Mouse (Mus musculus) bone marrow macrophage, adult 2 months (primary cell): ENCODE results near the gene Rab5c. TPM values are rescaled to one million over a fixed set of nuclear protein-coding genes. Genes with fewer than 3 reads are reported as not detected.
A peak's percentile ranks its signal among the peaks of the same experiment; 100 is the strongest.

Experiments
- H3K27ac ChIP-seq: 2 replicates; pipeline ENCODE4 v1.5.1; 2012; ENCODE audit warnings: low read depth, low read length; ENCODE audit not compliant: insufficient read depth
- H3K4me1 ChIP-seq: 2 replicates; pipeline ENCODE4 v1.6.1; 2012; ENCODE audit warnings: low read length; ENCODE audit not compliant: control insufficient read depth, insufficient read depth
- H3K4me3 ChIP-seq: 2 replicates; pipeline ENCODE4 v1.5.1; 2012; ENCODE audit warnings: mild to moderate bottlenecking, low read length, moderate library complexity; ENCODE audit not compliant: insufficient read depth
- CTCF ChIP-seq: IDR thresholded peaks from 2 replicates; pipeline ENCODE4 v1.5.1; 2012; ENCODE audit warnings: low read depth, mild to moderate bottlenecking, low read length, moderate library complexity
- POLR2A ChIP-seq: IDR thresholded peaks from 2 replicates; pipeline ENCODE4 v1.6.1; 2012; ENCODE audit warnings: mild to moderate bottlenecking, low read depth, low read length, borderline replicate concordance
- polyA plus RNA-seq: library from polyadenylated mRNA; stranded (reverse); fragments of >200 nt; gene quantifications from 2 replicates; pipeline ENCODE4 v1.2.4, GENCODE M21; 2012; ENCODE audit not compliant: missing spikeins, insufficient read depth, insufficient read length

The Rab5c gene
- polyA plus RNA-seq, 1 experiment = 300 TPM

DNA sequence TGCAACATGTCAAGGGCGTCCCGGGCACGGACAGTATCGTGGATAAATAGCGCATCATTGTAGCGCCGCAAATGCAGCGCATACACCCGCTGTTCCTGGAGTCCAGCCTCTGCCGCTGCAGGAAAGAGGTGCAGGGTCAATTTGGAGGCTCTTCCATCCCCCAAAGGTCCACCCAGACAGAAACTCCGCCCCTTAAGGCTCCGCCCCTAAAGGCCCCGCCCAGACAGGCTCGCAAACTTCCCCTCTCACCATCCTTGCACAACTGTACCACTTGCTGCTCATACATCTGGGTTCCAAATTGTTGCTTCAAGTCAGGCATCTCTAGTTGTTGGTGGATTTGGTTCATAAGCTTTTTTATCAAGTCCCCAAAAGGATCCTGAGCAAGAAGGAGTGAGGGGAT lies 36.7 kb downstream of the Rab5c start:
- Histone ChIP-seq H3K27ac (no peak overlapping the region), H3K4me3 (no peak overlapping the region), H3K4me1 (peaks cover 17% of the 10 kb centered on the region)
- no peak for TF ChIP-seq CTCF
- TF ChIP-seq POLR2A = no peak

GRCm38 (mm10) chr11:100700710-100701109 lies 37.3 kb downstream of the Rab5c start:
- Histone ChIP-seq H3K27ac (no peak overlapping the region), H3K4me3 (no peak overlapping the region), H3K4me1 (peaks cover 17% of the 10 kb centered on the region)
- no peak for TF ChIP-seq POLR2A
- no peak for TF ChIP-seq CTCF

DNA sequence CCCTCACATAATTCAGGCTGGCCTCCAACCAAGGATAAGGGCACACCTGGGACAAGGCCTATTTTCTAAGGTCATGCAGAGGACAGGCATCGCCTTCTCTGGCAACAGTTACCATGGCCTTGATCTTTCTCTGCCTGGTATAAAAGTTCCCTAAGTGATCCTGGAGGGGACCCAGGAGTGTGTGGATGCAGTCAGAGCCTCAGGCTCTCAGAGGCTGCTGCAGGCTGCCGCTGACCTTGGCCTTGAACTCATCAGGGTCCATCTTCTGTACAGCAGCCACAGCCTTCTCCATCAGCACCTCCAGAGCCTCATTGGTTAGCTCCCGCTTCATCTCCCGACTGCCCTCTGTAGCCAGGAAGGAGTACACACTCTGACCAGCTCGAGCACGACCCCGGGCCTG lies 40.1 kb downstream of the Rab5c start:
- Histone ChIP-seq H3K4me1 (peaks cover 9% of the 10 kb centered on the region), H3K4me3 (no peak overlapping the region), H3K27ac (no peak overlapping the region)
- TF ChIP-seq POLR2A (no peak), CTCF (no peak)

GRCm38 (mm10) chr11:100694926-100695325 lies 43.1 kb downstream of the Rab5c start:
- Histone ChIP-seq H3K27ac (no peak overlapping the region), H3K4me3 (no peak overlapping the region), H3K4me1 (peaks cover 3% of the 10 kb centered on the region; the same call in 1 of the 2 replicates)
- TF ChIP-seq CTCF (peak; percentile 63; the same call in 1 of the 2 replicates), POLR2A (no peak)

GRCm38 (mm10) chr11:100693154-100693553 lies 44.9 kb downstream of the Rab5c start:
- Histone ChIP-seq H3K4me3 (no peak overlapping the region), H3K4me1 (peaks cover 3% of the 10 kb centered on the region; the same call in 1 of the 2 replicates), H3K27ac (no peak overlapping the region)
- TF ChIP-seq POLR2A = no peak
- TF ChIP-seq CTCF = no peak

DNA sequence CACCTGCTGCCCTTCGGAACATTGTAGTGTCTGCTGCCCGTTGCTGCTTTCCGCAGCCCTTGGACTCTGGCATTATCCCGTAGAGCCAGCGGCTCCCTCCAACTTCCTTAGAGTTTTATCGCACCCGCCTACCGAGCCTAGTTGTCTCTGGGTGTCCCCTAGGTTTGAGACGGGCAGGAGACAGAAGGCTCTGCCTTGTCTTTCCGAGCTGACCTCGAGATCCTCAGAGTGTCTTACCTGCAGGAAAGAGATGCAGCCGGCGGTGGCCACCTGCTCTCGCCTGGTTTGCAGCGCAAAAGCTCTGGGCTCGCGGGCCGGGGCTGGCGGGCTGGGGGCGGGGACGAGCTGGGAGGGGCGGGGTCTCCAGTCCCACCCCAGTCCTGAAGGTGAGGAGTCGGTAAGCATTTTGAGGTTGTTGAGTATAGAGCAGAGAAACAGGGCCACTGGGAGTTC lies 45.8 kb downstream of the Rab5c start, which contains the start of gene Zfp385c:
Gene Zfp385c (minus strand): TSS at position 292 of the 453 bp plus-strand sequence.
- Histone ChIP-seq H3K27ac (no peak within 1 kb of the TSS), H3K4me3 (peak within 1 kb of the TSS; percentile 37), H3K4me1 (peaks cover 3% of the 10 kb centered on the region; the same call in 1 of the 2 replicates)
- no peak for TF ChIP-seq CTCF
- no peak for TF ChIP-seq POLR2A

- Histone ChIP-seq H3K4me3 (no peak overlapping the region), H3K27ac (no peak overlapping the region), H3K4me1 (peaks cover 3% of the 10 kb centered on the region; the same call in 1 of the 2 replicates)
- no peak for TF ChIP-seq POLR2A
- no peak for TF ChIP-seq CTCF
Measured at GRCm38 (mm10) chr11:100690389-100690788, 47.6 kb downstream of the Rab5c start.

DNA sequence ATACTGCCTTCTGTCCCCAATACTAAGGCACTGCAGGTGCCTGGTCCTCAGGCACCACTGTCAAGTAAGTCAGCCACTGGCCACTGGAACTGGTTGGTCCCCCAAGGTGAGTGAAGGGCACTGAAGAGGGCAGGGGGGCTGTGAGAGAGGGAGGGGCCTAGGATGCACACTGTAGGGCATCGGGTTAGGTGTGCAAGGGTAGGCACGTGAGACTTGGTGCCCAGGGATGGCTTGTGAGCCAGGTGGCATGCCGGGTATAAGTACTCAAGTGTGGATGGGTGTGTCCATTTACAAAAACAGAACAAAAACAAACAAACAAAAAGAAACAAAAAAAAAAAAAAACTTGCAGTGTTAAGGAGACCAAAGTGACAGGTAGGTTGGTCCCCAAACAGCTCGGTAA lies 49.6 kb downstream of the Rab5c start:
- no peak for TF ChIP-seq POLR2A
- TF ChIP-seq CTCF = no peak
- H3K4me3 ChIP-seq = no peak overlapping the region
- peaks cover 3% of the 10 kb centered on the region; the same call in 1 of the 2 replicates for H3K4me1 ChIP-seq
- no peak overlapping the region for H3K27ac ChIP-seq

DNA sequence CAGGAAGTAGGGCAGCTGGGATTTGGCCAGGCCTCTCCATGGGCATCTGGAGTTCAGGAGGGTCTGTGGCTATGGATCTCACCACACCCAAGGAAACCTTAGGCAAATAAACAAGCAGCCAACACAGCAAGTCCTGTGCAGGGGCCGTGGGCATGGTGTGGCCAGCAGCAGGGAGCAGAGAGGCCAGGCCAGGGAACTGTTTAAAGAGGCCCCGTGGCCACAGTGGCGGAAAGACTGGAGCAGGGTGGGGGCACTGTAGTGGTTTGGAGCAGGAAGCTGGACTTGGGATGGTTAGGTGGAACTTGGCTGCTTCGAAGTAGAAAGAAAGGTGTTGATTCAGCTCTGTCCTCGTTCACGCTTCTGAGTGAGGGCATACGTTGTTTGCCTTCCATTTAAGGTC lies 50.8 kb downstream of the Rab5c start:
- TF ChIP-seq CTCF = no peak
- no peak for TF ChIP-seq POLR2A
- H3K4me3 ChIP-seq = no peak overlapping the region
- no peak overlapping the region for H3K27ac ChIP-seq
- peaks cover 3% of the 10 kb centered on the region; the same call in 1 of the 2 replicates for H3K4me1 ChIP-seq

- no peaks in the 10 kb centered on the region for H3K4me1 ChIP-seq
- TF ChIP-seq CTCF (no peak), POLR2A (no peak)
- no peak overlapping the region for H3K4me3 ChIP-seq
- H3K27ac ChIP-seq = no peak overlapping the region
Measured at GRCm38 (mm10) chr11:100685371-100685770, 52.6 kb downstream of the Rab5c start.
